ENCODE assay signal across 10 mouse cellular contexts in genomic region chr7:98904659-98905362, GRCm38 (mm10).
DNase-seq lines count a peak whose midpoint lies in the region; ATAC-seq lines count a peak whose summit lies in the region.
"Had no signal": no experiment of that assay in that cellular context is flagged by ENCODE, and none has a peak within 500 bp of the region (broad histone marks: within the 10 kb centered on the region; RNA-seq: fewer than 3 reads in every experiment).

No protein-coding gene starts in this region.

- H3K36me3 ChIP-seq in midbrain, embryonic 13.5 days, result no peaks in the 10 kb centered on the region
- H3K36me3 ChIP-seq in midbrain, embryonic 10.5 days, result no peaks in the 10 kb centered on the region
- H3K36me3 ChIP-seq: liver, embryonic 15.5 days had no signal

- H3K4me3 ChIP-seq in midbrain, embryonic 13.5 days (replicated peaks), result no peak overlapping the region
- no peak overlapping the region for H3K4me3 ChIP-seq in midbrain, embryonic 10.5 days
- H3K4me3 ChIP-seq: liver, embryonic 15.5 days had no signal

- ATAC-seq in midbrain, embryonic 13.5 days, result 0 out of 2 replicates have a peak, but pooled peaks have one; percentile 30
- no peak for ATAC-seq in erythroid progenitor cell, adult 5-6 weeks (replicated peaks; ENCODE audit: low FRiP score, poor library complexity, severe bottlenecking)
- ATAC-seq: CD4-positive, CD25-positive, alpha-beta regulatory T cell, adult 4 months had no signal

- H3K9me3 ChIP-seq in midbrain, embryonic 13.5 days, result no peaks in the 10 kb centered on the region
- no peaks in the 10 kb centered on the region; the same call in 1 of the 2 replicates for H3K9me3 ChIP-seq in midbrain, embryonic 10.5 days (replicated peaks)
- H3K9me3 ChIP-seq: liver, embryonic 15.5 days had no signal

- no peaks in the 10 kb centered on the region for H3K27me3 ChIP-seq in midbrain, embryonic 13.5 days
- no peaks in the 10 kb centered on the region for H3K27me3 ChIP-seq in midbrain, embryonic 10.5 days (ENCODE audit: low read depth, poor library complexity, severe bottlenecking)
- H3K27me3 ChIP-seq: liver, embryonic 15.5 days had no signal

- H3K4me1 ChIP-seq in midbrain, embryonic 13.5 days (replicated peaks), result 0 out of 2 replicates have a peak, but pooled peaks cover 2% of the 10 kb centered on the region
- H3K4me1 ChIP-seq in midbrain, embryonic 10.5 days, result peaks cover 25% of the 10 kb centered on the region

- no peak overlapping the region for H3K4me2 ChIP-seq in midbrain, embryonic 13.5 days (replicated peaks)
- H3K4me2 ChIP-seq: liver, embryonic 15.5 days had no signal

- peak; percentile 42 to 58 for DNase-seq in cerebellum, postnatal 25 days
- DNase-seq in cerebellum, adult 11-12 months, result no peak
- DNase-seq in midbrain, embryonic 10.5 days (ENCODE audit: low spot score), result no peak
- peak; percentile 34 for DNase-seq in kidney, adult 18-20 months
- peak; percentile 28 for DNase-seq in lung, postnatal 25 days (ENCODE audit: low spot score)
- DNase-seq in thymus, postnatal 10 days (ENCODE audit: low spot score in 2 of 2), result no peak

- no peak overlapping the region for H3K9ac ChIP-seq in midbrain, embryonic 13.5 days (replicated peaks)
- H3K9ac ChIP-seq: liver, embryonic 15.5 days had no signal

- 80% methylated on average over 21 of the region's 21 CpGs for WGBS in midbrain, embryonic 13.5 days
- 89% methylated on average over 21 of the region's 21 CpGs for WGBS in midbrain, embryonic 10.5 days

- H3K27ac ChIP-seq in midbrain, embryonic 13.5 days, result no peak overlapping the region; the same call in 1 of the 2 replicates
- H3K27ac ChIP-seq in midbrain, embryonic 10.5 days (replicated peaks), result no peak overlapping the region
- H3K27ac ChIP-seq: liver, embryonic 15.5 days had no signal

Comparison
In these comparisons a context has a peak if more than half of its experiments do, and no peak if none do; other contexts are left out.
1. DNase-seq: peak in cerebellum, postnatal 25 days (2 of 2), kidney, adult 18-20 months (single experiment) and lung, postnatal 25 days (single experiment); none in cerebellum, adult 11-12 months (single experiment), midbrain, embryonic 10.5 days (single experiment) and thymus, postnatal 10 days (0 of 2).